Mouse (Mus musculus): ENCODE data around the gene Nav1. TPM values are rescaled to one million over a fixed set of nuclear protein-coding genes. Genes with fewer than 3 reads are reported as not detected.

Gene Nav1
- polyA plus RNA-seq, 1 experiment from 2014 or later = 34.9 TPM

- no peak for ATAC-seq (ENCODE audit: low read depth)
- 0 out of 2 replicates have a peak, but pooled peaks cover 3% of the 10 kb centered on the region for H3K4me1 ChIP-seq (replicated peaks)
- H3K36me3 ChIP-seq = peaks cover 96% of the 10 kb centered on the region
- H3K4me2 ChIP-seq = no peak overlapping the region
- H3K4me3 ChIP-seq = no peak overlapping the region
- H3K27ac ChIP-seq (replicated peaks) = no peak overlapping the region
- H3K9me3 ChIP-seq = no peaks in the 10 kb centered on the region
- no peak overlapping the region for H3K9ac ChIP-seq
- WGBS = 91% methylated on average over 19 of the region's 19 CpGs
- no peaks in the 10 kb centered on the region for H3K27me3 ChIP-seq
Observed at GRCm38 (mm10) chr1:135465734-135466133, 141.4 kb downstream of the Nav1 start.

GRCm38 (mm10) chr1:135462736-135463135 lies 144.4 kb downstream of the Nav1 start:
- no peak for ATAC-seq (ENCODE audit: low read depth)
- no peaks in the 10 kb centered on the region for H3K27me3 ChIP-seq
- 0 out of 2 replicates have a peak, but pooled peaks cover 3% of the 10 kb centered on the region for H3K4me1 ChIP-seq (replicated peaks)
- H3K9ac ChIP-seq = no peak overlapping the region
- peaks cover 96% of the 10 kb centered on the region for H3K36me3 ChIP-seq
- 87% methylated on average over 8 of the region's 8 CpGs for WGBS
- no peaks in the 10 kb centered on the region for H3K9me3 ChIP-seq
- H3K27ac ChIP-seq (replicated peaks) = no peak overlapping the region
- no peak overlapping the region for H3K4me2 ChIP-seq
- no peak overlapping the region for H3K4me3 ChIP-seq

- no peaks in the 10 kb centered on the region for H3K9me3 ChIP-seq
- no peaks in the 10 kb centered on the region for H3K27me3 ChIP-seq
- no peak overlapping the region for H3K27ac ChIP-seq (replicated peaks)
- H3K4me2 ChIP-seq = no peak overlapping the region
- 0 out of 2 replicates have a peak, but pooled peaks cover 3% of the 10 kb centered on the region for H3K4me1 ChIP-seq (replicated peaks)
- H3K36me3 ChIP-seq = peaks cover 96% of the 10 kb centered on the region
- no peak overlapping the region for H3K4me3 ChIP-seq
- H3K9ac ChIP-seq = no peak overlapping the region
- no peak for ATAC-seq (ENCODE audit: low read depth)
- 70% methylated on average over 4 of the region's 4 CpGs for WGBS
Observed at GRCm38 (mm10) chr1:135462304-135462703, 144.8 kb downstream of the Nav1 start.

GRCm38 (mm10) chr1:135461097-135461730 lies 145.9 kb downstream of the Nav1 start:
- Histone ChIP-seq H3K27me3 (no peaks in the 10 kb centered on the region), H3K36me3 (peaks cover 96% of the 10 kb centered on the region), H3K4me2 (no peak overlapping the region), H3K9ac (no peak overlapping the region), H3K9me3 (no peaks in the 10 kb centered on the region), H3K4me1 (replicated peaks) (0 out of 2 replicates have a peak, but pooled peaks cover 3% of the 10 kb centered on the region), H3K4me3 (no peak overlapping the region), H3K27ac (replicated peaks) (no peak overlapping the region)
- 78% methylated on average over 3 of the region's 3 CpGs for WGBS
- ATAC-seq (ENCODE audit: low read depth) = peak; percentile 19; the same call in 1 of the 2 replicates

- H3K9me3 ChIP-seq = no peaks in the 10 kb centered on the region
- no peak for ATAC-seq (ENCODE audit: low read depth)
- 93% methylated on average over 16 of the region's 16 CpGs for WGBS
- no peak overlapping the region for H3K9ac ChIP-seq
- 0 out of 2 replicates have a peak, but pooled peaks cover 3% of the 10 kb centered on the region for H3K4me1 ChIP-seq (replicated peaks)
- H3K4me3 ChIP-seq = no peak overlapping the region
- no peak overlapping the region for H3K27ac ChIP-seq (replicated peaks)
- no peaks in the 10 kb centered on the region for H3K27me3 ChIP-seq
- H3K36me3 ChIP-seq = peaks cover 96% of the 10 kb centered on the region
- no peak overlapping the region for H3K4me2 ChIP-seq
Observed at GRCm38 (mm10) chr1:135460521-135460920, 146.6 kb downstream of the Nav1 start.

GRCm38 (mm10) chr1:135457860-135458259 lies 149.2 kb downstream of the Nav1 start:
- Histone ChIP-seq H3K4me1 (replicated peaks) (0 out of 2 replicates have a peak, but pooled peaks cover 3% of the 10 kb centered on the region), H3K4me3 (no peak overlapping the region), H3K9me3 (no peaks in the 10 kb centered on the region), H3K27ac (replicated peaks) (no peak overlapping the region), H3K27me3 (no peaks in the 10 kb centered on the region), H3K9ac (no peak overlapping the region), H3K4me2 (no peak overlapping the region), H3K36me3 (peaks cover 96% of the 10 kb centered on the region)
- WGBS = 88% methylated on average over 5 of the region's 5 CpGs
- no peak for ATAC-seq (ENCODE audit: low read depth)

- ATAC-seq (ENCODE audit: low read depth) = no peak; the same call in 1 of the 2 replicates
- no peaks in the 10 kb centered on the region for H3K4me1 ChIP-seq (replicated peaks)
- H3K9ac ChIP-seq = no peak overlapping the region
- no peaks in the 10 kb centered on the region for H3K27me3 ChIP-seq
- peaks cover 91% of the 10 kb centered on the region for H3K36me3 ChIP-seq
- 80% methylated on average over 10 of the region's 10 CpGs for WGBS
- no peaks in the 10 kb centered on the region for H3K9me3 ChIP-seq
- no peak overlapping the region for H3K4me3 ChIP-seq
- no peak overlapping the region for H3K4me2 ChIP-seq
- H3K27ac ChIP-seq (replicated peaks) = no peak overlapping the region
Observed at GRCm38 (mm10) chr1:135452259-135452658, 154.8 kb downstream of the Nav1 start.

GRCm38 (mm10) chr1:135451419-135451818 lies 155.7 kb downstream of the Nav1 start:
- 91% methylated on average over 2 of the region's 2 CpGs for WGBS
- no peaks in the 10 kb centered on the region for H3K4me1 ChIP-seq (replicated peaks)
- H3K4me3 ChIP-seq = no peak overlapping the region
- no peak overlapping the region for H3K9ac ChIP-seq
- H3K27me3 ChIP-seq = no peaks in the 10 kb centered on the region
- peaks cover 83% of the 10 kb centered on the region for H3K36me3 ChIP-seq
- no peak for ATAC-seq (ENCODE audit: low read depth)
- H3K27ac ChIP-seq (replicated peaks) = no peak overlapping the region
- no peaks in the 10 kb centered on the region for H3K9me3 ChIP-seq
- H3K4me2 ChIP-seq = no peak overlapping the region

- 95% methylated on average over 8 of the region's 8 CpGs for WGBS
- no peak for ATAC-seq (ENCODE audit: low read depth)
- peaks cover 73% of the 10 kb centered on the region for H3K36me3 ChIP-seq
- no peaks in the 10 kb centered on the region for H3K4me1 ChIP-seq (replicated peaks)
- H3K4me2 ChIP-seq = no peak overlapping the region
- no peak overlapping the region for H3K4me3 ChIP-seq
- H3K9me3 ChIP-seq = no peaks in the 10 kb centered on the region
- H3K27me3 ChIP-seq = no peaks in the 10 kb centered on the region
- no peak overlapping the region for H3K27ac ChIP-seq (replicated peaks)
- H3K9ac ChIP-seq = no peak overlapping the region
Observed at GRCm38 (mm10) chr1:135449876-135450275, 157.2 kb downstream of the Nav1 start.

GRCm38 (mm10) chr1:135448940-135449339 lies 158.2 kb downstream of the Nav1 start:
- H3K4me2 ChIP-seq = no peak overlapping the region
- H3K4me1 ChIP-seq (replicated peaks) = no peaks in the 10 kb centered on the region
- H3K27ac ChIP-seq (replicated peaks) = no peak overlapping the region
- H3K9me3 ChIP-seq = no peaks in the 10 kb centered on the region
- H3K9ac ChIP-seq = no peak overlapping the region
- no peak overlapping the region for H3K4me3 ChIP-seq
- H3K36me3 ChIP-seq = peaks cover 70% of the 10 kb centered on the region
- WGBS = 94% methylated on average over 5 of the region's 5 CpGs
- no peaks in the 10 kb centered on the region for H3K27me3 ChIP-seq
- ATAC-seq (ENCODE audit: low read depth) = no peak

GRCm38 (mm10) chr1:135443506-135443905 lies 163.6 kb downstream of the Nav1 start:
- no peaks in the 10 kb centered on the region for H3K4me1 ChIP-seq (replicated peaks)
- no peak overlapping the region for H3K4me2 ChIP-seq
- no peak overlapping the region for H3K9ac ChIP-seq
- H3K4me3 ChIP-seq = no peak overlapping the region
- peaks cover 72% of the 10 kb centered on the region for H3K36me3 ChIP-seq
- no peak for ATAC-seq (ENCODE audit: low read depth)
- no peaks in the 10 kb centered on the region for H3K9me3 ChIP-seq
- no peak overlapping the region for H3K27ac ChIP-seq (replicated peaks)
- 90% methylated on average over 12 of the region's 12 CpGs for WGBS
- no peaks in the 10 kb centered on the region for H3K27me3 ChIP-seq

GRCm38 (mm10) chr1:135441861-135442260 lies 165.2 kb downstream of the Nav1 start:
- Histone ChIP-seq H3K9me3 (no peaks in the 10 kb centered on the region), H3K4me2 (no peak overlapping the region), H3K4me3 (no peak overlapping the region), H3K27me3 (no peaks in the 10 kb centered on the region), H3K4me1 (replicated peaks) (no peaks in the 10 kb centered on the region), H3K27ac (replicated peaks) (no peak overlapping the region), H3K9ac (no peak overlapping the region), H3K36me3 (peaks cover 79% of the 10 kb centered on the region)
- no peak for ATAC-seq (ENCODE audit: low read depth)
- 93% methylated on average over 3 of the region's 3 CpGs for WGBS

- no peak overlapping the region for H3K27ac ChIP-seq (replicated peaks)
- H3K4me1 ChIP-seq (replicated peaks) = no peaks in the 10 kb centered on the region
- no peak overlapping the region for H3K9ac ChIP-seq
- 91% methylated on average over 6 of the region's 6 CpGs for WGBS
- no peak overlapping the region for H3K4me3 ChIP-seq
- H3K9me3 ChIP-seq = no peaks in the 10 kb centered on the region
- H3K27me3 ChIP-seq = no peaks in the 10 kb centered on the region
- peaks cover 79% of the 10 kb centered on the region for H3K36me3 ChIP-seq
- no peak for ATAC-seq (ENCODE audit: low read depth)
- H3K4me2 ChIP-seq = no peak overlapping the region
Observed at GRCm38 (mm10) chr1:135440986-135441385, 166.1 kb downstream of the Nav1 start.

Measured in neural tube, embryonic 13.5 days (tissue).